Mouse (Mus musculus) G1E-ER4 (cell line): ENCODE data around the gene Abcg8. TPM values are rescaled to one million over a fixed set of nuclear protein-coding genes. Genes with fewer than 3 reads are reported as not detected.

Experiments used
- GATA1 ChIP-seq: IDR thresholded peaks from one replicate; pipeline ENCODE4 v1.8.0; 2012; ENCODE audit warnings: low read length, inconsistent platforms
- polyA plus RNA-seq: library from polyadenylated mRNA; stranded (reverse); fragments of >175 nt; gene quantifications from 2 replicates; pipeline ENCODE4 v1.2.3, GENCODE M21; 2012

The Abcg8 gene
- polyA plus RNA-seq, 1 experiment, result not detected

- no peak for TF ChIP-seq GATA1
Observed at GRCm38 (mm10) chr17:84650302-84651017, 25.6 kb upstream of the Abcg8 start.

- no peak for TF ChIP-seq GATA1
Observed at GRCm38 (mm10) chr17:84653544-84653943, 22.6 kb upstream of the Abcg8 start.

- TF ChIP-seq GATA1, result no peak
Observed at GRCm38 (mm10) chr17:84656205-84656604, 19.9 kb upstream of the Abcg8 start.

- TF ChIP-seq GATA1, result no peak
Observed at GRCm38 (mm10) chr17:84656653-84657421, 19.3 kb upstream of the Abcg8 start.

- no peak for TF ChIP-seq GATA1
Observed at GRCm38 (mm10) chr17:84657422-84657732, 18.7 kb upstream of the Abcg8 start.

GRCm38 (mm10) chr17:84657782-84658181 is 18.3 kb upstream of the Abcg8 start:
- no peak for TF ChIP-seq GATA1

GRCm38 (mm10) chr17:84658195-84658594 is 17.9 kb upstream of the Abcg8 start:
- TF ChIP-seq GATA1, result no peak

GRCm38 (mm10) chr17:84658951-84659350 is 17.2 kb upstream of the Abcg8 start:
- no peak for TF ChIP-seq GATA1

- TF ChIP-seq GATA1, result no peak
Observed at GRCm38 (mm10) chr17:84665053-84665452, 11.0 kb upstream of the Abcg8 start.

- TF ChIP-seq GATA1, result no peak
Observed at GRCm38 (mm10) chr17:84665691-84666090, 10.4 kb upstream of the Abcg8 start.

GRCm38 (mm10) chr17:84667848-84668247 is 8.3 kb upstream of the Abcg8 start:
- no peak for TF ChIP-seq GATA1

GRCm38 (mm10) chr17:84672376-84673369 is 3.4 kb upstream of the Abcg8 start:
- TF ChIP-seq GATA1, result no peak

- TF ChIP-seq GATA1, result no peak
Observed at GRCm38 (mm10) chr17:84674048-84674447, 2.1 kb upstream of the Abcg8 start.

GRCm38 (mm10) chr17:84675204-84675603 is 898 bp upstream of the Abcg8 start:
- TF ChIP-seq GATA1, result no peak

- no peak for TF ChIP-seq GATA1
Observed at GRCm38 (mm10) chr17:84677595-84677994, 1.5 kb downstream of the Abcg8 start.

- TF ChIP-seq GATA1, result no peak
Observed at GRCm38 (mm10) chr17:84681670-84682069, 5.6 kb downstream of the Abcg8 start.
